Mouse (Mus musculus): ENCODE data around the gene Mpv17.

The Mpv17 gene

DNA sequence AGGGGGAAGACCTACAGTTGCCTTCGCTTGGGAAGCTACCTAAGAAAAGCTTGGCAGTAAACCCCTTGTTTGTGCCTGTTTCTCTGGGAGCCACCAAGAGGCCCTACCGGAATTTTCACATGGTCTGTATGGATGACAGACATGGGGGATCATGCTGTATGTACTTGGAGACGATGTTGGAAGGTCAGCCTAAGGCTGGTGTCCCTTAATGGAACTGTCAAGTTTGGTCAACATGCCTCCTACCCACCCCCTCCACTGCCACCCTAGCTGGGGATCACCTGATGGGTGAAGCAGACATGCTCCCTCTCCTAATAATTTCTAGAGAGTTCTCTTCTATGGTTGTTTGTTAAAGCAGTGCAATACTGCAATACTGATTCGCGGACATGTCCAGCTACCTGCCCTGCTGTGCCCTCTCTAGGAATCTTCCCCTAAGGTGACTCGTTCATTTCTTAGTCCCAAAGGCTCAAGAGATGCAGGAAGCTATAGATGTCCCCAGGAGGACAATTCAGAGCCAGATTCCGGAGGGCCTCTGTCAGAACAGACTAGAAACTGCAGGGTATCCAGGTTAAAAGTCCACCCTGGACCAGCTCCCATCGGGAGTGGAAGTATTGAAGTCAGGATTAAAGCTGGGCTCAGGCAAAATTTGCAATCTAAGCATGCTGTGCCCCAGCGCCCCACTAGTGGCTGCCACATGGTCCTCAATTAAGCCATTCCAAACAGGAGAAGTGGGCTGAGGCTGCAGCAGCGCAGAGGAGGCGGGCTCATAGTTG lies 58.2 kb downstream of the Mpv17 start:
- no peak for DNase-seq

DNA sequence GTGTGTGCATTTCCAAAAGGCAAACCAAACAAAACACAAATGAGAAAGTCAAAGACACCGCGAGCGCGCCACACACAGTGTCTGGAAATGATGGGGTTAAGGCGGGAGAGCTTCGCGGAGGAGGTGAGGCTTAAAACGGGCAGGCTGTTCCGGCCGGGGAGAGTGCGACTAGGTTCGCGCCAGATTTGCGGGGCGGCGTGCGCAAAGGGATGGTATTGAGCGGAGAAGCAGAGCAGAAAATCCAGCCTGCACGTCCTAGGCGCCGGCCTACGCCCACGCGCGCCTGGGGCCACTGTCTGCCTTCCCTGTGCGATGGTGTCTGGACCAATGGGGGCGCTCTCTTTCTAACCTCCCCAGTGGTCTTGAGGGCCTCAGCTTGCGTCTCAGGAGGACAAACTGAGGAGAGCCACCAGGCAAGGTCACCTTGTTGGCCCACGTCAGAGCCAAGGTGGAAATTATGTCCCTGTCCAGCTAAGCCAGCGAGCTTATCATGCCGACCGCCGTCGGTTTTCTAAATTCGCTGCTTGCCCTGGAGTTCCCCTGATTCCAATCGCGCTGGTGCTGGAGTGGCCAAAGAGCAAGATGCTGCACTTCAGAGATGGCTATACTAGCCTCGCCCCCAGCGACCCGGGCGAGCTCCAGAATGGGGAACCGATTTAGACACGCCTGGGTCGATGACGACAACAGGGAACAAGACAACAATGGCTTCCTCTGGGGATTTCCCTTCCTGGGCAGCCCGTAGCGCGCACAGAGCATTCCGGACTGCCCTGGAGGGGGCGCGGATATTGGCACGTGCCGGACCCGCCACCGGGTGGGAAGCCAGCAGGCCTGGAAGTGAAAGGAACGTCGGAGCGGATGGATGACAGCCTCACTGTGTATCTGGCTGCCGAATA lies 59.0 kb downstream of the Mpv17 start:
- peak; percentile 21 to 44 for DNase-seq

DNA sequence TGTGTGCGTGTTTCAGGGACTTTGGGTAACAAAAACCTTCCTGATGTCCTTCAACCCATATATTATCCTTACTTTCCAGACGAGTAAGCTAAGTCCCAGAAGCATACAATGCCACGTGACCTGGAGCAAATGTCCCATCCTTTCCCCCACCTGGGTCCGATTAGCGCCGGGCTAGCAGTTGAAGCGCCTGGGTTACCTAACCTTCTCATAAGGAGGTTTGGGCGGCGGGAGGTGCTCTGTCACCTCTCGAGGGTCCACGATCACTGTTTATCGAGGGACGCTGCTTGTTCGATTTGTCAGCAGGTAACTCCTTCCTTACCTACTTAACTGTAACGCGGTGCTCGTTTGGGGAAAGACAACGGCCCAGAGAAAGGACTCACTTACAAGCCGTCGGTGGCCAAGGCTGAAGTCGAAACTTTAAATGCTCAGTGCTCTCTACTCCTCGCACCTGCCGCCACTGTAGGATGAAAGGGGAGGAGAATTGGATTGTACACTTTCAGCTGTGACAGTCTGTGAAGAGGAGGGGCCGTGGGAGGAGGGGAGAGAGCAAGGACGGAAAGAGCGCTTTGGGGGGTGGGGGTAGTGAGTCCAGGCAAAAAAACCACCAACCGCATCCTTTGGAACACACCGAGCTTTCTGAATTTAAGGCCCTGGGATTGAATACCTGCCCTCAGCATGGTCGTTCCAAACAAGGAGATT lies 59.8 kb downstream of the Mpv17 start:
- DNase-seq, result peak in 1 of 2 experiments; percentile 37

DNA sequence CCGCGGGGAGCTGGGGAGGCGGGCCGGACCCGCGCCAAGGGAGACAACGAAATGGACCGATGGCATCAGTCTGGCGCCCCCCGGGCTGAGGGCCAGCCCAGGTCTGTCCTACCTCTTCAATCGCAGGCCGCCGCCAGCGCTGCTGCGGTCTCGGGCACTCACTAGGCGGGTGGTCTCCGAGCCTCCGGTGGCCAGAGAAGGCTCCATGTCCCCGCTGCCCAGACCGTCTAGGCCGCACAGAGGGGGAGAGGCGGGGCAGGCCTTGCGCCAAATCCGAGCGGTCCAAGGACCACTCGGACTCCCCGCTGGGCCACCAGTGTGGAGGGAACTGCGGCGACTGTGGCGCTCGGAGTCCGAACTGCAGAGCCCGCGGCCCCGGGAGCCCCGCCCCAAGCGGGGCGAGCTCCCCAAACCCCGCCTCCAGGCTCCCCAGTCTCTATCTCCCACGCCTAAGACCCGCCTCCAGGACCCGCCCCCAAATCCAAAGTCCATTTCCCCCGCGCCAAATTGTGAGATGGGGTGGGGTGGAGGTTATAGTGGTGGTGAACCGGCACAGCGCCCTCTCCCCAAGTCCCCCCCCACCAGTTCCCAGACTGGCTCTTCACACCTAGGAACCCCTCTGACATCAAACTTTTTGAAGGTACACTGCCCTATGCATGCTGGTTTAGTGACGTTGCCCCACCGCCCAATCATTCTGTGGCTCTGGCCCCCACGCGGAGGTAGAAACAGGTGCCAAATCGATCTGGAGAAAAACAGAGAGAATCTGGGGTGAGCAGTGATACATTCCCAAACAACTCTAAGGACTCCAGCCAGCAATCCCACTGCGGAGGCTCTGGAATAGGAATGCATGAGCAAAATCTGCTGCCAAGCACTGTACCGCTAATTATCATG lies 60.7 kb downstream of the Mpv17 start:
- DNase-seq, result peak; percentile 23 to 29

- no peak for DNase-seq
Measured at GRCm38 (mm10) chr5:31092231-31092975, 61.6 kb downstream of the Mpv17 start.

Measured in thymus, adult 18-20 months (tissue).